Mouse (Mus musculus): ENCODE measurements around the gene Mgat5b. TPM values are rescaled to one million over a fixed set of nuclear protein-coding genes. Genes with fewer than 3 reads are reported as not detected.
A peak's percentile ranks its signal among the peaks of the same experiment; 100 is the strongest.

Gene Mgat5b
- not detected in 2 replicates for polyA plus RNA-seq (2012; rRNA removed)

GRCm38 (mm10) chr11:116918323-116919185 is at the start of gene Mgat5b:
Gene Mgat5b, plus strand, starts transcription at chr11:116918863.
- TF ChIP-seq POLR2A (IDR thresholded peaks at IDR 0.05; ENCODE audit: low read depth, low read length) (no peak), CTCF (IDR thresholded peaks at IDR 0.05; ENCODE audit: extremely low read depth, insufficient read depth, insufficient read length, insufficient replicate concordance) (peak; percentile 91)
- Histone ChIP-seq H3K27me3 (ENCODE audit: control insufficient read depth, insufficient read depth, low read length) (peaks cover 17% of the 10 kb centered on the region), H3K4me1 (ENCODE audit: control insufficient read depth, insufficient read depth, insufficient read length) (peaks cover 9% of the 10 kb centered on the region; the same call in 1 of the 2 replicates), H3K36me3 (ENCODE audit: control insufficient read depth, insufficient read depth, low read length) (no peaks in the 10 kb centered on the region), H3K27ac (ENCODE audit: insufficient read depth, low read length) (no peak within 1 kb of the TSS), H3K4me3 (ENCODE audit: extremely low read depth, insufficient read depth, insufficient read length) (peak within 1 kb of the TSS; percentile 41; the same call in 1 of the 2 replicates)
- peak; percentile 11 to 62 for DNase-seq (ENCODE audit: low read depth in 1 of 2, low spot score in 2 of 2)
- WGBS = 5% methylated on average over 66 of the region's 90 CpGs

GRCm38 (mm10) chr11:116869223-116869622 is 49.4 kb upstream of the Mgat5b start:
- TF ChIP-seq CTCF (IDR thresholded peaks at IDR 0.05; ENCODE audit: extremely low read depth, insufficient read depth, insufficient read length, insufficient replicate concordance) = no peak
- TF ChIP-seq POLR2A (IDR thresholded peaks at IDR 0.05; ENCODE audit: low read depth, low read length) = no peak
- 94% methylated on average over 8 of the region's 8 CpGs for WGBS
- Histone ChIP-seq H3K4me3 (ENCODE audit: extremely low read depth, insufficient read depth, insufficient read length) (no peak overlapping the region), H3K36me3 (ENCODE audit: control insufficient read depth, insufficient read depth, low read length) (peaks cover 27% of the 10 kb centered on the region), H3K27ac (ENCODE audit: insufficient read depth, low read length) (no peak overlapping the region), H3K4me1 (ENCODE audit: control insufficient read depth, insufficient read depth, insufficient read length) (no peaks in the 10 kb centered on the region), H3K27me3 (ENCODE audit: control insufficient read depth, insufficient read depth, low read length) (no peaks in the 10 kb centered on the region)
- no peak for DNase-seq (ENCODE audit: low read depth in 1 of 2, low spot score in 2 of 2)

DNA sequence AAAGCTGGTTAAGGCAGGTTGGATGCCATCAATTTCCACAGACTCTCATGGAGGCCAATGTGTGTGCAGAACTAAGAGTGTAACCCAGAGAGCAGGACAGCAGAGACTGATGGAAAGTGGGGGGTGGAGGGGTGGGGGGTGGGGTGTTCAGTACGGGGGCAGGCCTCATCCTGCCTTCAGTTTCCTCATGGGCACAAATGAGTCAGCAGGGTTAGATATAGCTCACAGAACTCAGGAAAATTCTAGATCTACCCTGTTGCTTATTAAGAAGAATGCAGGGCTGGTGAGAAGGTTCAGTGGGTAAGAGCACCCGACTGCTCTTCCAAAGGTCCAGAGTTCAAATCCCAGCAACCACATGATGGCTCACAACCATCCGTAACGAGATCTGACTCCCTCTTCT is 49.0 kb upstream of the Mgat5b start:
- Histone ChIP-seq H3K4me3 (ENCODE audit: extremely low read depth, insufficient read depth, insufficient read length) (no peak overlapping the region), H3K27ac (ENCODE audit: insufficient read depth, low read length) (no peak overlapping the region), H3K36me3 (ENCODE audit: control insufficient read depth, insufficient read depth, low read length) (peaks cover 30% of the 10 kb centered on the region), H3K27me3 (ENCODE audit: control insufficient read depth, insufficient read depth, low read length) (no peaks in the 10 kb centered on the region), H3K4me1 (ENCODE audit: control insufficient read depth, insufficient read depth, insufficient read length) (no peaks in the 10 kb centered on the region)
- TF ChIP-seq CTCF (IDR thresholded peaks at IDR 0.05; ENCODE audit: extremely low read depth, insufficient read depth, insufficient read length, insufficient replicate concordance) (no peak), POLR2A (IDR thresholded peaks at IDR 0.05; ENCODE audit: low read depth, low read length) (no peak)
- 81% methylated on average over 4 of the region's 4 CpGs for WGBS
- DNase-seq (ENCODE audit: low read depth in 1 of 2, low spot score in 2 of 2) = no peak

DNA sequence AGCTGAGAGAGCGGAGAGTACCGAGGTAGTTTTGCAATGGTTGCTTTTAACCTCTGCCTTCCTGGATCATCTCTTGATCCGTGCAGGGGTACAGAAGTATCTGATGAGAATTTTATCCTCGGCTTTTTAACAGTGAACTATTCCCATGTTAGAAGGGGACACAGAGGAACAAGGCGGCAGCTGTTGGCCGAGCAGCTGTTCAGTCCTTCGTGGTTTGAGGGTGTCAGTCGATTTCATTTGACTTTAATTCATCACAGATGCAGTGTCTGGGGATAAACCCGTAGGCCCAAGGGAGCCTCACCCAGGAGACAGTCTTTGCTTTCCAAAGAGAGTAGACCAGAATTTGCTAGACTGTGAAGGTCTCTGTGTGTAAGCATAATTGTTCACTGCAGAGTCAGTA is 47.1 kb upstream of the Mgat5b start:
- 78% methylated on average over 9 of the region's 9 CpGs for WGBS
- no peak overlapping the region for H3K27ac ChIP-seq (ENCODE audit: insufficient read depth, low read length)
- no peak overlapping the region for H3K4me3 ChIP-seq (ENCODE audit: extremely low read depth, insufficient read depth, insufficient read length)
- no peak for DNase-seq (ENCODE audit: low read depth in 1 of 2, low spot score in 2 of 2)
- H3K36me3 ChIP-seq (ENCODE audit: control insufficient read depth, insufficient read depth, low read length) = peaks cover 26% of the 10 kb centered on the region
- H3K27me3 ChIP-seq (ENCODE audit: control insufficient read depth, insufficient read depth, low read length) = no peaks in the 10 kb centered on the region
- no peak for TF ChIP-seq POLR2A (IDR thresholded peaks at IDR 0.05; ENCODE audit: low read depth, low read length)
- TF ChIP-seq CTCF (IDR thresholded peaks at IDR 0.05; ENCODE audit: extremely low read depth, insufficient read depth, insufficient read length, insufficient replicate concordance) = no peak
- no peaks in the 10 kb centered on the region for H3K4me1 ChIP-seq (ENCODE audit: control insufficient read depth, insufficient read depth, insufficient read length)

GRCm38 (mm10) chr11:116873987-116874386 is 44.7 kb upstream of the Mgat5b start:
- H3K27ac ChIP-seq (ENCODE audit: insufficient read depth, low read length) = no peak overlapping the region
- H3K36me3 ChIP-seq (ENCODE audit: control insufficient read depth, insufficient read depth, low read length) = peaks cover 26% of the 10 kb centered on the region
- TF ChIP-seq POLR2A (IDR thresholded peaks at IDR 0.05; ENCODE audit: low read depth, low read length) = no peak
- no peak for TF ChIP-seq CTCF (IDR thresholded peaks at IDR 0.05; ENCODE audit: extremely low read depth, insufficient read depth, insufficient read length, insufficient replicate concordance)
- no peaks in the 10 kb centered on the region for H3K4me1 ChIP-seq (ENCODE audit: control insufficient read depth, insufficient read depth, insufficient read length)
- no peaks in the 10 kb centered on the region for H3K27me3 ChIP-seq (ENCODE audit: control insufficient read depth, insufficient read depth, low read length)
- 95% methylated on average over 20 of the region's 20 CpGs for WGBS
- H3K4me3 ChIP-seq (ENCODE audit: extremely low read depth, insufficient read depth, insufficient read length) = no peak overlapping the region
- no peak for DNase-seq (ENCODE audit: low read depth in 1 of 2, low spot score in 2 of 2)

DNA sequence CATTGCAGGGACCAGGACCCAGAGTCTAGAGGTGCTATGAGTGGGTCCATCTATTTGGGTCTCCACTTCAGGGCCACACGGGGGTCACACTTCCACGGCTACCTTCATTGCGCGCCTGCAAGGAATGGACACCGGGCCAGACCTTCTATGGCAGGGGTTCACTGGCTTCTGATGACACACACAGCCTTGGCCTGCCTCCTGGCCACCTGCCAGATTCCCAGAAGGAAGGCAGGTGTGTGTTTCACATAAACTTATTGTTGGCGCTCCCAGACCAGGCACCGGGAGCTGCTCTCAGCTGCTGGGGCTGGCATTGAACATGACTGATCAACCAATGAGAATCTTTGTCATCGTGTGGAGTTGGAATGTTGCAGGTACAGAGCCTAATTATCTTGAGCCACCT is 40.2 kb upstream of the Mgat5b start:
- no peak overlapping the region for H3K4me3 ChIP-seq (ENCODE audit: extremely low read depth, insufficient read depth, insufficient read length)
- H3K4me1 ChIP-seq (ENCODE audit: control insufficient read depth, insufficient read depth, insufficient read length) = no peaks in the 10 kb centered on the region
- no peak for TF ChIP-seq POLR2A (IDR thresholded peaks at IDR 0.05; ENCODE audit: low read depth, low read length)
- no peak for TF ChIP-seq CTCF (IDR thresholded peaks at IDR 0.05; ENCODE audit: extremely low read depth, insufficient read depth, insufficient read length, insufficient replicate concordance)
- WGBS = 93% methylated on average over 8 of the region's 8 CpGs
- H3K27me3 ChIP-seq (ENCODE audit: control insufficient read depth, insufficient read depth, low read length) = no peaks in the 10 kb centered on the region
- peaks cover 13% of the 10 kb centered on the region for H3K36me3 ChIP-seq (ENCODE audit: control insufficient read depth, insufficient read depth, low read length)
- DNase-seq (ENCODE audit: low read depth in 1 of 2, low spot score in 2 of 2) = no peak
- no peak overlapping the region for H3K27ac ChIP-seq (ENCODE audit: insufficient read depth, low read length)

GRCm38 (mm10) chr11:116880839-116881238 is 37.8 kb upstream of the Mgat5b start:
- H3K27me3 ChIP-seq (ENCODE audit: control insufficient read depth, insufficient read depth, low read length) = 0 out of 2 replicates have a peak, but pooled peaks cover 1% of the 10 kb centered on the region
- no peak overlapping the region for H3K4me3 ChIP-seq (ENCODE audit: extremely low read depth, insufficient read depth, insufficient read length)
- no peaks in the 10 kb centered on the region; the same call in 1 of the 2 replicates for H3K4me1 ChIP-seq (ENCODE audit: control insufficient read depth, insufficient read depth, insufficient read length)
- no peak overlapping the region for H3K27ac ChIP-seq (ENCODE audit: insufficient read depth, low read length)
- DNase-seq (ENCODE audit: low read depth in 1 of 2, low spot score in 2 of 2) = no peak
- no peaks in the 10 kb centered on the region for H3K36me3 ChIP-seq (ENCODE audit: control insufficient read depth, insufficient read depth, low read length)
- 90% methylated on average over 7 of the region's 7 CpGs for WGBS
- TF ChIP-seq CTCF (IDR thresholded peaks at IDR 0.05; ENCODE audit: extremely low read depth, insufficient read depth, insufficient read length, insufficient replicate concordance) = no peak
- no peak for TF ChIP-seq POLR2A (IDR thresholded peaks at IDR 0.05; ENCODE audit: low read depth, low read length)
